Mouse (Mus musculus): ENCODE results near the gene Gatad2b. TPM values are rescaled to one million over a fixed set of nuclear protein-coding genes. Genes with fewer than 3 reads are reported as not detected.

Gatad2b gene
- total RNA-seq, 2 experiments from 2014 or later = 55.5 to 65.9 TPM

DNA sequence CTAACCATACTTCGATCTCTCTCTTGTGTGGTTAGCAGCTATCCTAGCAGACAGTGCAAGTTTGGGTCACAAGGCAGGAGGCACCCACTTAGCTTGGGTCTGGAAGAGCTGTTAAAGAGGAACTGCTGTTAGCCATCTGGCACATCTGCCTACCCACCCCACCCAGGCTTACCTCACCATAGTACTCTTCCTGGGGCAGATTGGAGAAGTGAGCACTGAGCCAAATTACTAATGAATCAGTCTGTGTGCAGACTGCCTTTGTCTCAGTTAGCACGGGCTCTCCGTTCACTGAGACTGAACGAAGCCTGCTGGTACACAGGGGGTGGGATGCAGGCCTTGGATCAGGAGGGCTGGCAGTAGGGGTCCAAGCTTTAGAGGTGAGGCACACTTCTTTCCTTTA is 90.7 kb downstream of the Gatad2b start:
- no peak for DNase-seq

DNA sequence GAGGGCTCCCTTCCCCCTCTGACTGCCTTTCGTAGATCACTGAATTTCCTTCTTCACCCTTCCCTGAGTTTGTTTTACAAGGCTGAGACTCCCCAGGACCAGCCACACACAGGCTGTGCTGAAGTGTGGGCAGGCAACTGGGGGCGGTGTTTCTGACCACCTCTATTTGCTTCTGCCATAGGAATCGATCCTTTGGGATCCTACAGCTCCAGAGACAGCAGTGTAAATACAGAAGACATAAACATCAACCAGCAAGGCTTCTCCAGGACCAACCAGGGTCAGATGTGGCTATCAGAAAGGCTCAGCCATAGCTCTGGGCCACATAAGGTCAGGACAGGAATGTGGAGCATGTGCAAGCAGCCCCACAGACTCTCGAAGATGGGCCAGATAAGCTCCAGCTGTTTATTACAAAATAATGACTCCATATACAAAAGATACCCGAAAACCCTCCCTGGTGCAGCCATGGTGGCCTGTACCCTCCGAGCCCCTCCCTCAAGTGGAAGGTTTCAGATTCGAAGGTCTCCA is 91.9 kb downstream of the Gatad2b start:
- no peak for DNase-seq

- no peak for DNase-seq
Measured at GRCm38 (mm10) chr3:90386817-90387216, 93.8 kb downstream of the Gatad2b start.

- peak; percentile 75 for DNase-seq
Measured at GRCm38 (mm10) chr3:90387483-90387882, 94.5 kb downstream of the Gatad2b start.

DNA sequence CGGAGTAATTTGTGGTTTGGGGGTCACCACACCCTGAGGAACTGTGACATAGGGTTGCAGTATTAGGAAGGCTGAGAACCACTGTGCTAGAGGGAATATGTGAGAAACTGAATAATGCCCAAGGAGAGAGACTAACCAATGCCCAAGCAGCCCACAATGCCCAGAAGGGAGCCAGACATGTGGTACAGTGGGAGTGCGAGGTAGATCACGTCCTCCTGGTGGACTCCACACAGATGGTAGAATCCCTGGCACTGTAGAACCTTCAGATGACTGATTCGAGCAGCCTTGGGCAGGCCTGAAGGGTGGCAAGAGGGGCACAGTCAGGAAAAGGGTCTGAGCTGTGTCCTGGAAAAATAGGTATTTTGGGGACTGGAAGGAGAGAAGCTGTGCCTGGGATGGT is 95.2 kb downstream of the Gatad2b start:
- no peak for DNase-seq

DNA sequence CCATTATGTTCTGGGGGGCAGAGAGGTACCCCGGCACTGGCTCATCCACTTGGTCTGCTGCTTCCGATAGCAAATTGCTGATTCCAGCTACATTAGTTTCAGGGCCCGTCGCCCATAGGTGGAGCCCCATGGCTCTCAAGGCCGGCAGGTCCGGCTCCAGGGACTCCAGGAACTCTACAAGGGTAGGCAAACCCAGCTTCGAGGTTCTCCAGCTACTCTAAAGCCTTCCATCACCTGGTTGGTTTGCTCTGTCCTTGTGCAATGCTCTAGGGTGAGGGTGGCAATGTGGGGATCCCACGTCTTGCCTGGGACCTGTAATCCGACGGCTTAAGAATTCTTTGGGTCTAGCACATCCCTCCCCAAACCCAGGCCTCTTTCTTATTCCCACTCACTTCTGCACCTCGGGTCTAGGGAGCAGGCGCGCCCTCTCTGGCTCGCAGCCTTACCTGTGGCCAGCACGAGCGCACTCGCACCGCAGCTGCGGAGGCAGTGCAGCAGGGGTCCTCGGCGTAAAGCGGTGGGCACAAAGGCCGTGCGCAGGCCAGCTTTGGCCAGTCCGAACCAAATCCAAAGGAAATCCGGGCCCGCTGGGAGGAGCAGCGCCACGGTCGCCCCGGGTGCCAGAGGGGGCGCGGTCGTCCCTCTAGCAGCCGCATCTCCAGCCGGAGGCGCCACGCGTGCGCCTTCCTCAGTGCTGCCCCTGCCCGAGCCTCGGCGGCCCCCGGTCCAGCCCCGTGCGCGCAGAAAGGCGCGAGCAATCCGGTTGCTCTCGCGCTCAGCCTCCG is 95.9 kb downstream of the Gatad2b start:
- DNase-seq = peak; percentile 72

DNA sequence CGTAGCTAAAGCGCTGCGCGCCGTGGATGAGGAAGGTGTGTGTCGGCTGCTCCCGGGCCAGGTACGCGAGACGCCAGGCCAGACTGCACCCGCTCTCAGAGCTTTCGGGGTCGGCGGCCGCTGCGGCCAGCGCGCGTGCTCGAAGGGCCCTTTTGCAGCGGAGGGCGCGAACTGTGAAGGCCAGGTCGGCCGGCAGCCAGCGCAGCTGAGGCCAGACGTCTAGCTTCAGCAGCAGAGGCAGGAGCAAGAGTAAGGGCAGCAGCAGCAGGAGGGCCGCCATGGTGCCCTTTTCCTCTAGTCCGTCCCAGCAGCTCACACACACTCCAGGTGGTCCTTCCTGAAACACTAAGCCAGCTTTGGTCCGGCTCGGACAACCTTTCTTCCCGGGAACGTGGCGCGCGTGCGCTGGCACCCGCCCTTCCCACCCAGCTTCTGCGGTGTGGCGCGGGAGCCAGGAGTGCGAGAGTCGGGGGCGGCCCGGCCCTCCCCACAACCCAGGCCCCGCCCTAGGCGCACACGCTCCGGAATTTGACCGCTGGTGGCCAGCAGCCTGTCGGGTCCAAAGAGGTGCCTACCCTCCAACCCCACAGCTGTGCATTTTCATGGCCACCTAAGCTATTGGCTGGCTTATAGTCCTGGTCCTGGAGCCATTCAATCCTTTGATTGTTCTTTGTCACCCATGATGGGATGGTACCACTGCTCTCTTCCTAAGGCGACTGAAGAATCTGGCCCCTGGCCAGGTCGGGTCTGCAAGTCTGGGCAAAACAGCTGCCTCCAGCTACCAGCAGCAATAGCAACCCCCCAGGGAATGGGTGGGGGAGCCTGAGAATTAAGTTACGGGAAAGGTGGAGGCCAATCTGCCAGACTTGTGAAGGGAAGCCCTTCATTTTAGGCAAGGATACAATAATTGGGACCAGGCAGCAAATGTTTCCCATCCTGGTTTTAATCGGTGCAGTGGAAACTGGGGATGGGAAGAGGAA is 96.8 kb downstream of the Gatad2b start, which contains the start of gene Slc27a3:
TSS of gene Slc27a3 (minus strand) at position 428 of the 980 bp plus-strand sequence.
- peak; percentile 81 for DNase-seq

GRCm38 (mm10) chr3:90391004-90391403 is 98.0 kb downstream of the Gatad2b start:
- peak; percentile 51 for DNase-seq

GRCm38 (mm10) chr3:90391941-90392340 is 99.0 kb downstream of the Gatad2b start:
- DNase-seq = no peak

DNA sequence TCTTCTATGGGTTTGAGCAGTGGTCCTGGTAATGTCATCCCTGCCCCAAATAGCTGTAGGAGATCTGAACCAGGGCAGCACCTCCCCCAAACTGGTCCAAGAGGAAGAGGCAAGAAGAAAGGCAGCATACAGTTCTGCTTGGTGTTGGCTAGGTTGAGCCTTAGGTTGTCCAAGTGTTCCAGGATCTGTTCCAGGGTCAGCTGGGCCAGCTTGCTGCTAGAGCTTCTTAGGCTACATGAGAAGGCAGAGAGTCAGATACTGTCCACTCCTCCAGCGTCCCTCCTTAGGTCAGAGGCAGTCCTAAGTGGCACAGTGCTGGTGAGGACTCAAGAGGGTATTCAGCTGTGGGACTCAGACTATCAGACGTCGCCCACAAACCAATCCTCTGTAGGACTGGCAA is 99.7 kb downstream of the Gatad2b start:
- no peak for DNase-seq

DNA sequence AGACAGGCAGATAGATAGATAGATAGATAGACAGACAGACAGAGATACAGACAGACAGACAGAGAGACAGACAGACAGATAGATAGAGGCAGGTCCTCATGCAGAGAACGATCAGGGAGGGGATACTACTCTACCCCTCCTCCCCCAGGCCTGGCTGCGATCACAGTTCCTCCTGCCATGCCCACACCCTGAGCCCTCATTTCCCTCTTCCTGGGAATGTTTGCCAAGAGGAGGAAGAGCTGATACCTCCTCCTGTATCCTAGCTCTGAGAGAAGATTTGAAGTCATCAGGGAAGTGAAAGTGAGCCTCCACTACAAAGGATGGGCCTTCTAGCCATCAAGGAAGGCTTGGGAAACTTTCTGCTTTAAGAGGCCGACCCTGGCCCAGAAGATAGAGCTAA is 102.7 kb downstream of the Gatad2b start:
- no peak for DNase-seq

GRCm38 (mm10) chr3:90400993-90401392 is 108.0 kb downstream of the Gatad2b start:
- DNase-seq = no peak

DNA sequence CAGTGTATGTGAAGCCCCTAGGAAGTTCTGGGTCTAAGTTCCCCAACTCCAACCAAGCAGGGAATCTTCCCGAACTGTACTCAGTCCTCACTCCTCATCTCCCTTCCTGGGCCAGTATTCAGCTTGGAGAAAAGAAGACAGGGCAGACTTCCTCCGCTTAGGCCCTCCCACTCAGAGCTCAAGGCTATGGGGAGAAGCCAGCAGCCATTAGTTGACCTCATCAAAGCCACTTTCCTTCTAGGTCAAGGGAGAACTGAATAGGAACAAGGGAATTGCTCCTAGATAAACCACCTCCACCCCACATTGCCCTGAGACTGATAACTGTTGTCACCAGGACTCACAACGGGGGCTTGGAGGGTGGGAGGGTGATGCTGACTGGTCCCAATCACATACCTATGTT is 111.1 kb downstream of the Gatad2b start:
- DNase-seq = peak; percentile 58

- DNase-seq = no peak
Measured at GRCm38 (mm10) chr3:90404609-90405008, 111.6 kb downstream of the Gatad2b start.

DNA sequence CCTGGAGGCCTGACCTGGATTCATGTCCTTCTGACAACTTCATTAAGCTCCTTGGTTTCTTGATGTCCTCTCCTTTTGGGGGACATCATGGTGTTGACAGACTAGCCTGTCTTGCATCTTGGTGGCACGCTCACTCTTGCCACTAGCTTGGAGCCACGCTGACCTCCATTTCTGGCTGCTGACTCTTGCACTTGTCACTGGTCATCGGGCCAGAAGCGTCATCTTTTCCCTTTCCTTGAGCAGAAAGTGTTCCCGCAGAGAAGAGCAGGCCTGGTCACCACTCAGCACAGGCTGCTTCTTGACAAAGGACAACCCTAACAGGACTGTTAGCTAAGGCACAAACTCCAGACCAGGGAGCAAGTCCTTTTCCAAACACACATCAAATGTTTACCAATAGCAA is 113.4 kb downstream of the Gatad2b start:
- no peak for DNase-seq

- no peak for DNase-seq
Measured at GRCm38 (mm10) chr3:90408721-90409120, 115.7 kb downstream of the Gatad2b start.

- DNase-seq = peak; percentile 90
Measured at GRCm38 (mm10) chr3:90412312-90413010, 119.5 kb downstream of the Gatad2b start.

- no peak for DNase-seq
Measured at GRCm38 (mm10) chr3:90413011-90413396, 120.0 kb downstream of the Gatad2b start.
